Mouse (Mus musculus): ENCODE measurements around the gene Fastkd1. TPM values are rescaled to one million over a fixed set of nuclear protein-coding genes. Genes with fewer than 3 reads are reported as not detected.
"Not testable (repeated sequence)": the region's sequence is repeated elsewhere in the genome, so short reads cannot be mapped to it uniquely, and the experiment has no call there.

The Fastkd1 gene
- polyA plus RNA-seq, 1 experiment from 2014 or later: 10.3 TPM

DNA sequence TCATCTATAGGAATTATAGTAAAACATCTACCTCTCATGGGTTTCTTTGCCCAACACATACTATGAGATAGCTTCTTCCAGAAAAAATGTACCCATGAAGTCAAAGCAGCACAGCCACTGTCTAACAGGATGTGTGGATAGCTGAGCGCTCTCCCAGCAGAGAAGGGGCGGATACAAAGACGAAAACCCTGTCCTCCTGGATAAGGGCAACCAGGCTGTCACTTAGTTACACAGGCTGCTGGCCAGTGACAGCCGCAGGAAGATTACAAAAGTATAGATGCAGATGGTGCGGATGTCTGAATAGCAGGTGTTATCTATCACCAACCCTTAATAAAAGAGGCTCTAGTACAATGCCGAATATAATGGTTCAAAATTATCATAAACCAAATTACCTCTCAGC is 22.5 kb downstream of the Fastkd1 start:
- Histone ChIP-seq H3K9ac (ENCODE audit: low read depth, low read length) (no peak overlapping the region), H3K36me3 (ENCODE audit: insufficient read depth, low read length) (peaks cover 32% of the 10 kb centered on the region; the same call in 1 of the 2 replicates), H3K4me1 (replicated peaks; ENCODE audit: insufficient read depth, low read length) (no peaks in the 10 kb centered on the region), H3K27ac (no peak overlapping the region), H3K9me3 (replicated peaks; ENCODE audit: low read length) (no peaks in the 10 kb centered on the region), H3K4me2 (ENCODE audit: low read length) (no peak overlapping the region), H3K4me3 (replicated peaks; ENCODE audit: low read depth, low read length) (no peak overlapping the region), H3K27me3 (ENCODE audit: insufficient read depth, low read length) (no peaks in the 10 kb centered on the region)
- DNase-seq (ENCODE audit: low spot score) (no peak), ATAC-seq (replicated peaks; ENCODE audit: low FRiP score, low read depth) (no peak)
- WGBS: 88% methylated on average over 6 of the region's 6 CpGs
- TF ChIP-seq CTCF (IDR thresholded peaks at IDR 0.05; ENCODE audit: low read depth): no peak

GRCm38 (mm10) chr2:69690214-69690613 is 23.1 kb downstream of the Fastkd1 start:
- no peaks in the 10 kb centered on the region for H3K27me3 ChIP-seq (ENCODE audit: insufficient read depth, low read length)
- TF ChIP-seq CTCF (IDR thresholded peaks at IDR 0.05; ENCODE audit: low read depth): no peak
- peaks cover 32% of the 10 kb centered on the region; the same call in 1 of the 2 replicates for H3K36me3 ChIP-seq (ENCODE audit: insufficient read depth, low read length)
- ATAC-seq (replicated peaks; ENCODE audit: low FRiP score, low read depth) (no peak), DNase-seq (ENCODE audit: low spot score) (no peak)
- no peak overlapping the region for H3K4me3 ChIP-seq (replicated peaks; ENCODE audit: low read depth, low read length)
- WGBS: 95% methylated on average over 3 of the region's 3 CpGs
- H3K9me3 ChIP-seq (replicated peaks; ENCODE audit: low read length): no peaks in the 10 kb centered on the region
- no peaks in the 10 kb centered on the region for H3K4me1 ChIP-seq (replicated peaks; ENCODE audit: insufficient read depth, low read length)
- H3K27ac ChIP-seq: no peak overlapping the region
- H3K4me2 ChIP-seq (ENCODE audit: low read length): no peak overlapping the region
- no peak overlapping the region for H3K9ac ChIP-seq (ENCODE audit: low read depth, low read length)

- TF ChIP-seq CTCF (IDR thresholded peaks at IDR 0.05; ENCODE audit: low read depth): no peak
- Histone ChIP-seq H3K4me3 (replicated peaks; ENCODE audit: low read depth, low read length) (no peak overlapping the region), H3K27ac (no peak overlapping the region), H3K9ac (ENCODE audit: low read depth, low read length) (no peak overlapping the region), H3K27me3 (ENCODE audit: insufficient read depth, low read length) (no peaks in the 10 kb centered on the region), H3K9me3 (replicated peaks; ENCODE audit: low read length) (no peaks in the 10 kb centered on the region), H3K36me3 (ENCODE audit: insufficient read depth, low read length) (no peaks in the 10 kb centered on the region), H3K4me1 (replicated peaks; ENCODE audit: insufficient read depth, low read length) (no peaks in the 10 kb centered on the region), H3K4me2 (ENCODE audit: low read length) (no peak overlapping the region)
- ATAC-seq (replicated peaks; ENCODE audit: low FRiP score, low read depth) (no peak), DNase-seq (ENCODE audit: low spot score) (no peak)
- WGBS: 91% methylated on average over 3 of the region's 3 CpGs
Measured at GRCm38 (mm10) chr2:69684488-69684887, 28.8 kb downstream of the Fastkd1 start.

GRCm38 (mm10) chr2:69683036-69683805 is 30.1 kb downstream of the Fastkd1 start:
- Histone ChIP-seq H3K9ac (ENCODE audit: low read depth, low read length) (no peak overlapping the region), H3K4me2 (ENCODE audit: low read length) (no peak overlapping the region), H3K27ac (no peak overlapping the region), H3K27me3 (ENCODE audit: insufficient read depth, low read length) (no peaks in the 10 kb centered on the region), H3K36me3 (ENCODE audit: insufficient read depth, low read length) (no peaks in the 10 kb centered on the region), H3K4me1 (replicated peaks; ENCODE audit: insufficient read depth, low read length) (no peaks in the 10 kb centered on the region), H3K9me3 (replicated peaks; ENCODE audit: low read length) (no peaks in the 10 kb centered on the region), H3K4me3 (replicated peaks; ENCODE audit: low read depth, low read length) (no peak overlapping the region)
- ATAC-seq (replicated peaks; ENCODE audit: low FRiP score, low read depth) (no peak), DNase-seq (ENCODE audit: low spot score) (no peak)
- 85% methylated on average over 13 of the region's 13 CpGs for WGBS
- TF ChIP-seq CTCF (IDR thresholded peaks at IDR 0.05; ENCODE audit: low read depth): no peak

DNA sequence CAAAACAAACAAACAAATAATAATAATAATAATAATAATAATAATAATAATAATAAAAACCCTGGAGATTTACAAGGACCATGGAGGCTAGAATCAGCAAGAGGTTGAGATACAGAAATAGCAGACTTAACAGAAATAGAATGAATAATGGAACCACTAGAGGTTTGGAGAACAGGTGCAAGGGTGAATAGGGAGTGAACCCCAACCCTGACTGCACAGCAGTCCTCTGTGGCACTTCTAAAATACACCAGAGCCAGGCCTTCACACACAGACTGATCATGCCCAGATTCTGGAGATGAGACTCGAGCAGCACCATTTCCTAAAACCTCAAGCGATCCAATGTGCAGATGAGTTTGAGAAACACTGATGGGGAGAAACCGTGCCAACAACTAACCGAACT is 31.4 kb downstream of the Fastkd1 start:
- DNase-seq (ENCODE audit: low spot score) (no peak), ATAC-seq (replicated peaks; ENCODE audit: low FRiP score, low read depth) (no peak)
- 89% methylated on average over 4 of the region's 4 CpGs for WGBS
- H3K9me3 ChIP-seq (replicated peaks; ENCODE audit: low read length): no peaks in the 10 kb centered on the region
- no peaks in the 10 kb centered on the region for H3K4me1 ChIP-seq (replicated peaks; ENCODE audit: insufficient read depth, low read length)
- H3K27ac ChIP-seq: no peak overlapping the region
- H3K36me3 ChIP-seq (ENCODE audit: insufficient read depth, low read length): no peaks in the 10 kb centered on the region
- no peak overlapping the region for H3K4me3 ChIP-seq (replicated peaks; ENCODE audit: low read depth, low read length)
- no peak for TF ChIP-seq CTCF (IDR thresholded peaks at IDR 0.05; ENCODE audit: low read depth)
- H3K4me2 ChIP-seq (ENCODE audit: low read length): no peak overlapping the region
- no peak overlapping the region for H3K9ac ChIP-seq (ENCODE audit: low read depth, low read length)
- H3K27me3 ChIP-seq (ENCODE audit: insufficient read depth, low read length): no peaks in the 10 kb centered on the region

- no peak overlapping the region for H3K9ac ChIP-seq (ENCODE audit: low read depth, low read length)
- no peaks in the 10 kb centered on the region for H3K36me3 ChIP-seq (ENCODE audit: insufficient read depth, low read length)
- no peak overlapping the region for H3K4me3 ChIP-seq (replicated peaks; ENCODE audit: low read depth, low read length)
- 59% methylated on average over 6 of the region's 6 CpGs for WGBS
- no peak for TF ChIP-seq CTCF (IDR thresholded peaks at IDR 0.05; ENCODE audit: low read depth)
- no peak for ATAC-seq (replicated peaks; ENCODE audit: low FRiP score, low read depth)
- no peak for DNase-seq (ENCODE audit: low spot score)
- no peaks in the 10 kb centered on the region for H3K27me3 ChIP-seq (ENCODE audit: insufficient read depth, low read length)
- no peak overlapping the region for H3K4me2 ChIP-seq (ENCODE audit: low read length)
- no peaks in the 10 kb centered on the region for H3K9me3 ChIP-seq (replicated peaks; ENCODE audit: low read length)
- H3K27ac ChIP-seq: no peak overlapping the region
- H3K4me1 ChIP-seq (replicated peaks; ENCODE audit: insufficient read depth, low read length): no peaks in the 10 kb centered on the region
Measured at GRCm38 (mm10) chr2:69679990-69680389, 33.3 kb downstream of the Fastkd1 start.

DNA sequence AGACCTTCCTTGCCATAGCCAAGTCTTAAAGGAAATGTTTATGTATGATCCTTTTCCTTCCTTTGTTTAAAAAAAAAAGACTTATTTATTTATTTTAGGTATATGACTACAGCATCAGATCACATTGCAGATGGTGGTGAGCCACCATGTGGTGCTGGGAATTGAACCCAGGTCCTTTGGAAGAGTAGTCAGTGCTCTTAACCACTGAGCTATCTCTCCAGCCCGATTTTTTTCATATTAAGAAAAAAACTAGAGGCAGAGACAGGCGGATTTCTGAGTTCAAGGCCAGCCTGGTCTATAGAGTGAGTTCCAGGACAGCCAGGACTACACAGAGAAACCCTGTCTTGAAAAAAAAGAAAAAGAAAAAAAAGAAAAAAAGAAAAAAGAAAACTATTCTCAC is 36.1 kb downstream of the Fastkd1 start:
- not testable (repeated sequence) for H3K4me2 ChIP-seq (ENCODE audit: low read length); H3K36me3 ChIP-seq (ENCODE audit: insufficient read depth, low read length); H3K4me3 ChIP-seq (replicated peaks; ENCODE audit: low read depth, low read length); H3K27ac ChIP-seq; H3K27me3 ChIP-seq (ENCODE audit: insufficient read depth, low read length); H3K9ac ChIP-seq (ENCODE audit: low read depth, low read length); H3K9me3 ChIP-seq (replicated peaks; ENCODE audit: low read length); ATAC-seq (replicated peaks; ENCODE audit: low FRiP score, low read depth); DNase-seq (ENCODE audit: low spot score); H3K4me1 ChIP-seq (replicated peaks; ENCODE audit: insufficient read depth, low read length)
- WGBS: 85% methylated on average over 2 of the region's 2 CpGs
